Mouse (Mus musculus) midbrain, embryonic 10.5 days (tissue): ENCODE measurements at regions not wholly inside any gene's neighbourhood (a gene's known extent, or its start where the extent isn't known, plus 50 kb on each side); places are given as distances from the start of the nearest gene placed in this dataset.

Experiments used
- DNase-seq: peaks from one replicate; pipeline ENCODE4 v3.0.0-alpha.2; 2017; ENCODE audit warnings: low spot score
- H3K27ac ChIP-seq: fragments of 300-500 bp; sonication (generic); replicated peaks from 2 replicates; pipeline ENCODE4 v1.5.1; 2016; ENCODE audit warnings: mild to moderate bottlenecking
- H3K27me3 ChIP-seq: fragments of 300-500 bp; sonication (generic); 2 replicates; pipeline ENCODE4 v1.6.1; 2016; ENCODE audit warnings: low read depth, mild to moderate bottlenecking; ENCODE audit not compliant: poor library complexity, severe bottlenecking
- H3K36me3 ChIP-seq: fragments of 300-500 bp; sonication (generic); 2 replicates; pipeline ENCODE4 v1.6.1; 2016; ENCODE audit warnings: mild to moderate bottlenecking, moderate library complexity
- H3K4me1 ChIP-seq: fragments of 300-500 bp; sonication (generic); 2 replicates; pipeline ENCODE4 v1.6.1; 2016
- H3K4me3 ChIP-seq: fragments of 300-500 bp; sonication (generic); 2 replicates; pipeline ENCODE4 v1.5.1; 2016; ENCODE audit warnings: mild to moderate bottlenecking, moderate library complexity
- H3K9me3 ChIP-seq: fragments of 300-500 bp; sonication (generic); replicated peaks from 2 replicates; pipeline ENCODE4 v1.6.1; 2016; ENCODE audit warnings: mild to moderate bottlenecking
- WGBS: fragments of 180-500 bp; shearing (Covaris S2); methylation state at CpG from one replicate; pipeline ENCODE4 v1.1.7; 2016; 5-methylcytosine and 5-hydroxymethylcytosine counted together

DNA sequence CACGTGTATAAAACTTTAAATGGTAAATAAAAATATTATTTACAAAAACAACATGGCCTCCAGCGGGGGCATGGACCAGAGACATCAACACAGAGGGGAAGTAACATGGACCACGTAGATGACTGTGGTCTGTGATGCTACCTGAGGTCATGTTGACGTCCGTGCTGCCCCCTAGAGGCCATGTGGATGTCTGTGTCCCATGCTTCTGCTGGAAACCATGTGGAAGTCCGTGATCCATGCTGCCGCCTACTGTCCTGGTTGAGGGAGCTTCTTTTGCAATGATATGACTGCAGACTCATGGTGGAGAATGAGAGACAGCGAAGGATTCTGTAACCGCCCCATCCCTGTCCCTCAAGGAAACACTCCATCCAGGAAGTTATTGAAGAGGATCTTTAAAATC, 108.5 kb upstream of the Qrfpr start:
- H3K4me3 ChIP-seq, result no peak overlapping the region
- no peaks in the 10 kb centered on the region for H3K36me3 ChIP-seq
- no peaks in the 10 kb centered on the region for H3K4me1 ChIP-seq
- H3K9me3 ChIP-seq, result no peaks in the 10 kb centered on the region
- no peaks in the 10 kb centered on the region for H3K27me3 ChIP-seq
- WGBS, result 18% methylated on average over 9 of the region's 9 CpGs
- H3K27ac ChIP-seq, result no peak overlapping the region
- DNase-seq, result peak; percentile 63

DNA sequence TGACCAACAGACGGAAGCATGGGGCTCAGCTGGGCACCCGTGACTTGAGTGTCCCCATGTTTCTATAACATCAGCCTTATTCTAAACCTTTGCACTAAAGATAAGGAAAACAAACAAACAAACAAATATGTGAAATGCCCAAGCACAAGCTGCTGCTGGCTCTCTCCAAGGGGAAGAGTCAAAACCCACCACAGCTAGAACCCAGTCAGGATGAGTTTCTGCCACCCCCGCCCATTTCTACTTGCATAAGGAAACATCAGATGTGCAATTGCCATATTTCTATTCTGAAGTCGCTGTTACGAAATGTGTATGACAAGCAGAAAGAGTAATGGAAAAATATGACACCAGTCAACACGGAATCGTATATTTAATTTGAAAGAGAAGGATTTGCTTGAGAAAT, 107.5 kb upstream of the Qrfpr start:
- WGBS, result 91% methylated on average over 7 of the region's 7 CpGs
- Histone ChIP-seq H3K9me3 (no peaks in the 10 kb centered on the region), H3K27me3 (no peaks in the 10 kb centered on the region), H3K4me3 (no peak overlapping the region), H3K36me3 (no peaks in the 10 kb centered on the region), H3K4me1 (no peaks in the 10 kb centered on the region), H3K27ac (no peak overlapping the region)
- DNase-seq, result no peak

DNA sequence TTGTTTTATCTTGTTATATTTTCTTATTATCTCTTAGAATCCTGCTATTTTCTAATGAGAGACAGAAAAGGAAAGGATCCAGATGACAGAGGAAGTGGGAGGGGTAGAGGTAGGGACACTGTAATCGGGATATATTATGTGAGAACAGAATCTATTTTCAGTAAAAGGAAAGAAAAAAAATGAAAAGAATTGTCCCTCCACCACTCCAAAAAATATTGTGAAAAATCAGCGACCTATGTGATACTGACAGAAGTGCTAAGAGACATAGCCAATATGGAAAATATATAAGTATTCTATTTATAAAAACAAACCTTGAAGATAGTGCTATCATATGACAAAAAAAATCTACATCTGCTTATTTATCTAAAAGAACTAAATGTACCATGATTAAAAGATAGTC, 106.8 kb upstream of the Qrfpr start:
- WGBS, result 84% methylated on average over 2 of the region's 2 CpGs
- Histone ChIP-seq H3K27me3 (no peaks in the 10 kb centered on the region), H3K4me3 (no peak overlapping the region), H3K36me3 (no peaks in the 10 kb centered on the region), H3K4me1 (no peaks in the 10 kb centered on the region), H3K27ac (no peak overlapping the region), H3K9me3 (no peaks in the 10 kb centered on the region)
- no peak for DNase-seq

DNA sequence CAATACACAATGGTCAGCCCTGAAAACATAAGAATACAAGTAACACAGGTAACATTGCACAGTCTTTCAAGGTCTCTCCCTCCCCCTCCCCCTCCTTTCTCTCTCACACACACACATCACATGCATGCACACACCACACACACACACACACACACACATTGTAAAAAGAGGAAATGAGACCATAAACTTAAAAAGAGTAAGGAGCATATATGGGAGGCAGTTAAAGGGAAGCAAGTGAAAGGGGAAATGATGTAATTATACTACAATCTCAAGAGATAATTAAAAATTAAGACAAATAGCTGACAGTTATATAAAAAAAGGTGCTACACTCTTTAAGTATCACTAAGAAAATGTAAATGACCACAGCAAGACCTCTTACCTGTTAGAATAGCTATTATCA, 96.5 kb upstream of the Qrfpr start:
- Histone ChIP-seq H3K9me3 (no peaks in the 10 kb centered on the region), H3K27me3 (no peaks in the 10 kb centered on the region), H3K36me3 (no peaks in the 10 kb centered on the region), H3K27ac (no peak overlapping the region), H3K4me3 (no peak overlapping the region), H3K4me1 (peaks cover 4% of the 10 kb centered on the region; the same call in 1 of the 2 replicates)
- no peak for DNase-seq

DNA sequence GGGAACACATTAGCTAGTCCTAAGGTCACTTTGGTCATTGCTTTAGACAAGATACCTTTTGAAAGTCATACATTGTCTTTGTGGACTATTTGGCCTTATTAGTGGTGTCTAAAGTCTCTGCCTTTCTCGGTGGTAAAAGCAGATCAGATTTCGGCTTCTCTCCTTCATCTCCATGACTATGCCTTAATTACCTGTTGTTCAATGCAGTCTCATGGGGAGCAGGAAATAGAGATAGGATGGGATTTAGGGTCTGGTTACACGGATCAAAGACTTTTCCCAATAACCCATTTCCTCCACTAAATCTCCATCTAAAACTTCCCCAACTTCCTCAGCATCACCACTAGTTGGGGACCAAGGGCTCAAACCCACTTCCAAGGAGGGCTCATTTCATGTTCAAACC, 89.2 kb upstream of the Qrfpr start:
- H3K4me3 ChIP-seq, result peak overlapping the region; percentile 36; the same call in 1 of the 2 replicates
- H3K27ac ChIP-seq, result no peak overlapping the region
- H3K4me1 ChIP-seq, result peaks cover 18% of the 10 kb centered on the region
- 4% methylated on average over 3 of the region's 3 CpGs for WGBS
- no peaks in the 10 kb centered on the region for H3K27me3 ChIP-seq
- no peaks in the 10 kb centered on the region for H3K36me3 ChIP-seq
- H3K9me3 ChIP-seq, result no peaks in the 10 kb centered on the region
- DNase-seq, result no peak

DNA sequence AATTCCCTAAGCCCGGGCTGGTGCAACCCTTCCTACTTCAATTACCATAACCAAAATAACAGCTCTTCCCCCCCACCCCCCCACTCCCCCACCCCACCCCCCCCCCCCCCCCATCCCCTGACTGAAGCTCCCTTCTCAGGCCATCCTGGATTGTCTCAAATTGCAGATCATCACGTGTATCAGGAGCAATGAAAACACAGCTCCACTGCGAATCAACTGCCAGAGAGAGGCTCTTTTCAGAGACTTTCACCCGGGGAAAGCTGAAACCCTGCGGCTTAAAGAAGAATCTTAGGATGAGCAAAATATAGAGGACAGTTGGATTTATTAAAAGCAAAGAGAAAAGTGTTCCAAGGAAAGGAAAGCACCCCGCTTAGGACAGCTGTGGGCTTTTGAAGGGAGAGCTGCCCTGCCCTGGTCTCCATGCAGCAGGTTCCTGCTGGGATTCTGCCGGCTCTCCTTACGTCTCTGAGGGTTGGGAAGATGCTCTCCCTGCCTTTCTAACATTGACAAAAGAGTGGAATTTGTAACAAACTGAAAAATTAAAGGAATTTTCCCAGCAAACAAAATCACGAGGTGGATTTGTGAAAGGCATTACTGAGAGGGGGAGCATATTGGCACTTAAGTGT, 88.6 kb upstream of the Qrfpr start:
- H3K27me3 ChIP-seq, result no peaks in the 10 kb centered on the region
- H3K9me3 ChIP-seq, result no peaks in the 10 kb centered on the region
- H3K27ac ChIP-seq, result no peak overlapping the region
- H3K36me3 ChIP-seq, result no peaks in the 10 kb centered on the region
- peaks cover 18% of the 10 kb centered on the region for H3K4me1 ChIP-seq
- peak overlapping the region; percentile 36 for H3K4me3 ChIP-seq
- DNase-seq, result peak; percentile 25
- WGBS, result 0% methylated on average over 9 of the region's 9 CpGs

DNA sequence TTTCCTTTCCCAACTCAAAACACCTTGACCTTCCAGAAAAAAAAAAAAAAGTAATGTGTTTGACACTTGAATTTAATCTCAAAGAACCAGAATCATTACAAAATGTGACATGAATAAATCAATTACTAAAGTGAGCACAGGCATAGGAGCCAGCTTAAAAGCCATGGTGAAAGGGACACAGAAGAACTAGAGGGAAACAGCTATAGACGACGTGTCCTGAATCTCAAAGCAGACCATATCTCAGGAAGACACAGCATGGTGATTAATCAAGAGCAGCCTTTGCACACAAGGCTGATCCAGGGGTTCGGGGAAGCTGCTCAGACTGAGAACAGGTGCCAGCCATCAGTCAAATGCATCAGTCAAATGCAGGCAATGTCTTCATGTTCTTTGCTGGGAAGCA, 74.7 kb upstream of the Qrfpr start:
- no peak for DNase-seq
- H3K36me3 ChIP-seq, result no peaks in the 10 kb centered on the region
- H3K9me3 ChIP-seq, result no peaks in the 10 kb centered on the region
- no peaks in the 10 kb centered on the region for H3K4me1 ChIP-seq
- WGBS, result 88% methylated on average over 3 of the region's 3 CpGs
- H3K4me3 ChIP-seq, result no peak overlapping the region
- no peak overlapping the region for H3K27ac ChIP-seq
- H3K27me3 ChIP-seq, result no peaks in the 10 kb centered on the region

DNA sequence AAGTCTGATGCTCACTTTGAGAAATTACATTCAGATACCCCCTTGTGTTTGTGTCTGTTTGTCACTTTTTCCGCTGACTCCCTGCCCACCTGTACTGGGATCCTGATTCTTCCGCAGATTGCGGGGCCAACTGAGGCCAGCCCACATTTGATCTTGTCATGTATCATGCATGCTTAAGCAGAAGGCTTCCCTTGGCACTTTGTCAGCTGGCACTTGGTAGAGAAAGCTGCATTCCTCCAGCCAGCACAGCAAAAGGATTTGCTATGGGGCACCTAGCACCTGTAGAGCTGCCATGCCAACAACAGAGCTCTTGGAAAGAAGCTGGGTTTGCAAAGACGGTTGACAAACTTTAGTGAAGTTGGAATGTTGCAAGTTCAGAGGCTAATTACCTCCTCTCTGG, 69.9 kb upstream of the Qrfpr start:
- DNase-seq, result no peak
- no peaks in the 10 kb centered on the region for H3K9me3 ChIP-seq
- H3K27ac ChIP-seq, result no peak overlapping the region
- H3K36me3 ChIP-seq, result no peaks in the 10 kb centered on the region
- 92% methylated on average over 4 of the region's 4 CpGs for WGBS
- H3K4me1 ChIP-seq, result no peaks in the 10 kb centered on the region
- H3K27me3 ChIP-seq, result no peaks in the 10 kb centered on the region
- no peak overlapping the region for H3K4me3 ChIP-seq

DNA sequence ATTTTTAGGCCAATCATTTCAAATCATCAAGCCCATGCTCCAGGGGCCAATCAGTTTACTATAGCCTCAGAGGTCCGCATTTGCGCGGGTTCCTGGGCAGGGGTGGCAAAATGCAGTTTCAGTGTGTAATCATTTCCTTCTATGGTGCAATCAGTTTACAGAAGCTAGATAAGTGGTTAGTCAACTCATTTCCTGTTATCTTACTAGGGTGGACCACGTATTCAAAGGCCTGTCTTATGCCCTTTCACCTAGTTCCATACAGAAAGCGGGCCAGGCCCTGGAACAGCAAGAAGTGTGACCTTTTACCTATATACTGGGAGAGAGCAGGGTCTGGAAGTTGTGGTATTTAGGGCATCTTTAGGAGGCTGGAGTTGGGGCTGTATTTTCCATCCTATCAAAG, 62.0 kb upstream of the Qrfpr start:
- Histone ChIP-seq H3K9me3 (peaks cover 6% of the 10 kb centered on the region; the same call in 1 of the 2 replicates), H3K4me1 (no peaks in the 10 kb centered on the region), H3K27me3 (no peaks in the 10 kb centered on the region), H3K4me3 (no peak overlapping the region), H3K27ac (no peak overlapping the region), H3K36me3 (no peaks in the 10 kb centered on the region)
- DNase-seq, result no peak
- WGBS, result 84% methylated on average over 5 of the region's 5 CpGs

DNA sequence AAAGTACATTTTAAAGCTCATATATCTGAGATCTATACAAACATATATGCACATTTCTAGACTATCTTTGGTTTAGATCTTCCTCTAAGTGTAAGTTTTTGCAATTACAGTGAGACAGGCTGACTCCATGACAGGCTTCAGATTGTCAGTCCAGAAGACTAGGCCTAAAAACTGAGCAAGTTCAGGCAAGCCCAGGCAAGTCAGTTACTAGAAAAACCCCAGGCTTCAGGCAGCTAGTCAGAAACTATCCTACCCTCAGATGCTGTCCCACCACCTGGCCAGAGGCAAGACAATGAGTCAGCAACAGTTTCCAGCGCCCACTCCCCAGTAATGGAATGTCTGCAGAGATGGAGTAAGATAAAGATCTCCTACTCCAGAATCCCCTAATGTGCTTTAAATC, 53.4 kb upstream of the Qrfpr start:
- 81% methylated on average over 1 of the region's 1 CpGs for WGBS
- H3K27ac ChIP-seq, result no peak overlapping the region
- no peak overlapping the region for H3K4me3 ChIP-seq
- no peak for DNase-seq
- no peaks in the 10 kb centered on the region for H3K36me3 ChIP-seq
- H3K9me3 ChIP-seq, result no peaks in the 10 kb centered on the region
- no peaks in the 10 kb centered on the region for H3K4me1 ChIP-seq
- H3K27me3 ChIP-seq, result no peaks in the 10 kb centered on the region
